Mouse (Mus musculus): ENCODE measurements around the gene Txndc15. TPM values are rescaled to one million over a fixed set of nuclear protein-coding genes. Genes with fewer than 3 reads are reported as not detected.

Txndc15 gene
- polyA plus RNA-seq, 1 experiment = 37.1 TPM

- no peaks in the 10 kb centered on the region for H3K4me1 ChIP-seq (ENCODE audit: control insufficient read depth, insufficient read depth, low read length)
- peak; percentile 33 for TF ChIP-seq CTCF (IDR thresholded peaks at IDR 0.05; ENCODE audit: insufficient read depth, low read length)
- TF ChIP-seq POLR2A (IDR thresholded peaks at IDR 0.05; ENCODE audit: borderline replicate concordance, extremely low read depth, low read depth, low read length) = no peak
- no peak for DNase-seq
- WGBS = 82% methylated on average over 6 of the region's 6 CpGs
- no peak overlapping the region for H3K4me3 ChIP-seq (replicated peaks; ENCODE audit: extremely low read depth, low read depth, low read length)
Measured at GRCm38 (mm10) chr13:55757645-55758044, 43.2 kb downstream of the Txndc15 start.

- WGBS = 67% methylated on average over 10 of the region's 10 CpGs
- TF ChIP-seq POLR2A (IDR thresholded peaks at IDR 0.05; ENCODE audit: borderline replicate concordance, extremely low read depth, low read depth, low read length) (no peak), CTCF (IDR thresholded peaks at IDR 0.05; ENCODE audit: insufficient read depth, low read length) (no peak)
- DNase-seq = no peak
Measured at GRCm38 (mm10) chr13:55760576-55760975, 46.1 kb downstream of the Txndc15 start.

GRCm38 (mm10) chr13:55761486-55761885 is 47.0 kb downstream of the Txndc15 start:
- 73% methylated on average over 10 of the region's 10 CpGs for WGBS
- no peak overlapping the region for H3K4me3 ChIP-seq (replicated peaks; ENCODE audit: extremely low read depth, low read depth, low read length)
- H3K4me1 ChIP-seq (ENCODE audit: control insufficient read depth, insufficient read depth, low read length) = no peaks in the 10 kb centered on the region
- TF ChIP-seq CTCF (IDR thresholded peaks at IDR 0.05; ENCODE audit: insufficient read depth, low read length) (no peak), POLR2A (IDR thresholded peaks at IDR 0.05; ENCODE audit: borderline replicate concordance, extremely low read depth, low read depth, low read length) (no peak)
- no peak for DNase-seq

More at GRCm38 (mm10) chr13:55760576-55760975, 46.1 kb downstream of the Txndc15 start:
- Histone ChIP-seq H3K4me3 (replicated peaks; ENCODE audit: extremely low read depth, low read depth, low read length) (no peak overlapping the region), H3K4me1 (ENCODE audit: control insufficient read depth, insufficient read depth, low read length) (no peaks in the 10 kb centered on the region)

GRCm38 (mm10) chr13:55774352-55774751 is 59.9 kb downstream of the Txndc15 start:
- WGBS = 83% methylated on average over 7 of the region's 7 CpGs
- H3K4me1 ChIP-seq (ENCODE audit: control insufficient read depth, insufficient read depth, low read length) = no peaks in the 10 kb centered on the region
- no peak for DNase-seq
- no peak overlapping the region for H3K4me3 ChIP-seq (replicated peaks; ENCODE audit: extremely low read depth, low read depth, low read length)
- TF ChIP-seq POLR2A (IDR thresholded peaks at IDR 0.05; ENCODE audit: borderline replicate concordance, extremely low read depth, low read depth, low read length) (no peak), CTCF (IDR thresholded peaks at IDR 0.05; ENCODE audit: insufficient read depth, low read length) (no peak)

GRCm38 (mm10) chr13:55775056-55775455 is 60.6 kb downstream of the Txndc15 start:
- no peaks in the 10 kb centered on the region for H3K4me1 ChIP-seq (ENCODE audit: control insufficient read depth, insufficient read depth, low read length)
- no peak for DNase-seq
- no peak overlapping the region for H3K4me3 ChIP-seq (replicated peaks; ENCODE audit: extremely low read depth, low read depth, low read length)
- no peak for TF ChIP-seq CTCF (IDR thresholded peaks at IDR 0.05; ENCODE audit: insufficient read depth, low read length)
- TF ChIP-seq POLR2A (IDR thresholded peaks at IDR 0.05; ENCODE audit: borderline replicate concordance, extremely low read depth, low read depth, low read length) = no peak
- 38% methylated on average over 11 of the region's 11 CpGs for WGBS

Other genes starting within 250 kb of the Txndc15 start
- gene Dbn1, start 226.5 kb upstream of the Txndc15 start, polyA plus RNA-seq (2012; rRNA removed) = 20.6 and 21.6 TPM in 2 replicates
- gene Pdlim7, start 201.0 kb upstream of the Txndc15 start, polyA plus RNA-seq (2012; rRNA removed) = 72.1 and 80.5 TPM in 2 replicates
- gene Dok3, start 185.4 kb upstream of the Txndc15 start, polyA plus RNA-seq (2012; rRNA removed) = 39.8 TPM in 2 replicates
- gene Ddx41, start 178.0 kb upstream of the Txndc15 start, polyA plus RNA-seq (2012; rRNA removed) = 58.0 and 61.1 TPM in 2 replicates
- gene Fam193b, start 143.5 kb upstream of the Txndc15 start, polyA plus RNA-seq (2012; rRNA removed) = 142 and 151 TPM in 2 replicates
- 59.3 and 81.6 TPM in 2 replicates for gene Tmed9, start 140.9 kb upstream of the Txndc15 start, polyA plus RNA-seq (2012; rRNA removed)
- 21.2 TPM in 2 replicates for gene B4galt7, start 114.8 kb upstream of the Txndc15 start, polyA plus RNA-seq (2012; rRNA removed)
- 16.3 and 25.3 TPM in 2 replicates for gene Caml, start 91.6 kb upstream of the Txndc15 start, polyA plus RNA-seq (2012; rRNA removed)
- 9.9 and 15.8 TPM in 2 replicates for gene Ddx46, start 79.6 kb upstream of the Txndc15 start, polyA plus RNA-seq (2012; rRNA removed)
- 33.2 and 42.0 TPM in 2 replicates for gene B230219D22Rik, start 21.5 kb upstream of the Txndc15 start, polyA plus RNA-seq (2012; rRNA removed)
- 29.4 and 33.0 TPM in 2 replicates for gene Pcbd2, start 12.7 kb downstream of the Txndc15 start, polyA plus RNA-seq (2012; rRNA removed)
- 0.19 TPM in 1 of 2 replicates, not detected in the other for gene Catsper3, start 69.9 kb downstream of the Txndc15 start, polyA plus RNA-seq (2012; rRNA removed)
- 0.14 and 26.6 TPM in 2 replicates for gene Pitx1, start 121.5 kb downstream of the Txndc15 start, polyA plus RNA-seq (2012; rRNA removed)

All from lung, adult 2 months (tissue).